Mouse (Mus musculus) ovary, adult 18-20 months (tissue): Measurements from ENCODE around the gene Rimbp2.
"Not testable (repeated sequence)": the region's sequence is repeated elsewhere in the genome, so short reads cannot be mapped to it uniquely, and the experiment has no call there.

Experiments used
- DNase-seq: peaks from one replicate; pipeline ENCODE4 v3.0.0; 2022; ENCODE audit warnings: low spot score, mixed read lengths

Gene Rimbp2

DNA sequence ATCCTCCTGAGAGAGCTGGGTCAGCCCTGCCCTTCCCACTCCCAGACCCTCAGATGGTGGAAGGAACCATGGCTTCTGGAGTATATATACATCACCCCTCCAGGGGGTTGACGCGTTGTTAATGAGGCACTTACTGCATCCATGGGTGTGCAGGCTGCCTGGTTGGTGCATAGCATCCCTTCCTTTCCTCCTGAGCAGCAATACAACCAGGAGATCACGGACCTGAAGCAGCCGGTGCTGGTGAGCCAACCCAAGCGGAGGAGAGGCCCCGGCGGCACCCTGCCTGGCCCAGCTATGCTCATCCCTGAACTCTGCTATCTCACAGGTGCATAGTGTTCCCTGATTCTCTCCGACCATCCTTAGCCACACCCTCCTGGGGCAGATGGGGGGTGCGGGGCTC lies 208.1 kb downstream of the Rimbp2 start:
- DNase-seq: no peak

DNA sequence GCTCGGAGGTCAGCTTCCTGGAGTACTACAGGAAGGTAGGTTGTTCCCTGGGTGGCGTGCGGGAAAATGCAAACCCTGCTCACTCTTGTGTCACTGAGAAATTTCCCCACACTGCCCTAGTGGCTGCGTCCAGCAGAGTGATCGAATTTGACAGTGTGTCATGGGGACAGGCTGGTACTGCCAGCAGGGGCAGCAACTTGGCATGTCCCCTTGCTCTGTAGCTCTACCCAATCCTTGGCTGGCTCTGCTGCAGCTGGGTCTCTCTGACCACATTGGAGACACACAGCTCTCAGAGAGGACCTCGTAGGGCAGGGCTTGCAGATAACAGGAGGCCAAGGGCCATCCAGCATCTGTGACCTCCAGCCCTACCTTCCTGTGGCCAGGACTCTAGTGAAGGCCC lies 208.9 kb downstream of the Rimbp2 start:
- no peak for DNase-seq

DNA sequence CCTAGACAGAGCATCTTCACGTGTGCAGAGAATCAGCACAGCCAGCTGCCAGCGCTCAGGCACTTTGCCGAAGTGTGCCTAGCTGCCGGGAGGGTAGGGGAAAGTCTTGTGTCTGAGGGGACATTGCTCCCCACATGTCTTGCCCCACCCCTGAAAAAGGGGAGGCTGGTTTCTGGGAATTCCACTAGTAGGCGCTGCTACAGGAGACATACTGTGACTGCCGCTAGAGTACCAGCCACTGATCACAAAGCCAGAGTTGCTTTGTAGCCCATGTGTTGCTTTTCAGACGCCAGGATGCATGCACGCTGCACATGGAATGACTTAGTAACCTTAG lies 213.5 kb downstream of the Rimbp2 start:
- DNase-seq: no peak

DNA sequence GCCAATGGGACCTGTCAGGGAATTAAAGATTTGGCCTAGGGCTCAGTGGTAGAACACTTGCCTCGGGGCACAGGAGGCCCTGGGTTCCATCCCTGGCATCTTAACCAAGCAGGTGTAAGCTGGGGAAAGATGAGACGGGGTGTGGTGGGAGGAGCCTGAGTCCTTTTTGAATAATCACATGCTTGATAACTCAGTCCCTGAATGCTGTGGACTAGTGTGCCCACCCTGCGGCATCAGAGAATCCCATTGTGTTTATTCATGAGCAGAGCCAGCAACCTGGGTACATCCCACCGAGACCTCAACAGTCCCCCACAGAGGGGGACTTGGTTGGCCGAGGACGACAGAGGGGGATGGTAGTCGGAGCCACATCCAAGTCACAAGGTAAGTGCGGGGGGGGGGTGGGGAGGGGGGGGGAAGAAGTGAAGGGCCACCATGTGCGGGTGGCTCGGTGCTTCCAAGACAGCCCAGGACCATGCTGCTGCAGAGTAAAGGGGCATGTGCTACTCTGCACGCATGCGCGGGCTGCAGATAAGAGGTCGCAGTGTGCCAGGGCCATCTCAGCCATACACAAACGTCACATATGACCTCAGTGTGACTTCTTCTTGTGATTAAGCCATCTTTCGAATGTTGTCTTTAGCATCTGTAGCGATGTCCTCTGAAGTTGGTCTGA lies 214.0 kb downstream of the Rimbp2 start:
- DNase-seq: no peak

DNA sequence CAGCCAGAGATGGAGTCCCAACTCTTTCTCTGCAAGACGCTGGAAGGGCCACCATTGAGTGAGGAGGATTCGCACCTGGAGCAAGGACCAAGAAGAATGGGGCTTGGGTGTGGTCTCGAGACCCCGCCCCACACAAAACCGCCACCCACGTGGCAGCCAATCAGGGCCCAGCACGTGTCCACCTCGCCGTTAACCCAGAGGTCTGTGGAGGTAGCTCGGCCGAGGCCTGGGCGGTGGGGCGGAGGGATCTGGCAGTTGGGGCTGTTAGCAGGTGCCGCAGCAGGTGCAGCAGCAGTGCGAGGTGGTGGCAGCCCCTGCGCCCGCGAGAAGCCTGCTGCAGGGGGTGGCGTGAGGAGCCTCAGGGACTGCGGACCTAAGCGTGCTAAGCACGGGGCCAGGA lies 217.4 kb downstream of the Rimbp2 start:
- DNase-seq: no peak

DNA sequence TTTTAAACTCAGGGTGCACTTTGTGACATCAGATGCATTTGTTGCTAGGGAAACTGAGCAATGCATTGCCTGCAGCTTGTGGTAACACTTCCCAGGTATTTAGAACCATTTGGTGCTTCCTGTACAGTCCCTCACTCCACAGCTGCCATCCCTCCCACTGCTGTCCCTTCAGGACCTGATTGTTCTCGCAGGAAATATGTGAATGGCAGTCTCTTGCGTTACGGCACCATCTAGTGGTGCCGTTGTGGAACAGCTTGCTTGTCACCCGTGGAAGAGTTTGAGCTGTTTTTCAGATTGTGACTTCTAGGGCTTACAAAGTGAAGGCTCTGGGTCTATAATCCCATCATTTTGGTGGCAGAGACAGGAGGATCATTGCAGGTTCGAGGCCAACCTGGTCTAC lies 219.3 kb downstream of the Rimbp2 start:
- no peak for DNase-seq

DNA sequence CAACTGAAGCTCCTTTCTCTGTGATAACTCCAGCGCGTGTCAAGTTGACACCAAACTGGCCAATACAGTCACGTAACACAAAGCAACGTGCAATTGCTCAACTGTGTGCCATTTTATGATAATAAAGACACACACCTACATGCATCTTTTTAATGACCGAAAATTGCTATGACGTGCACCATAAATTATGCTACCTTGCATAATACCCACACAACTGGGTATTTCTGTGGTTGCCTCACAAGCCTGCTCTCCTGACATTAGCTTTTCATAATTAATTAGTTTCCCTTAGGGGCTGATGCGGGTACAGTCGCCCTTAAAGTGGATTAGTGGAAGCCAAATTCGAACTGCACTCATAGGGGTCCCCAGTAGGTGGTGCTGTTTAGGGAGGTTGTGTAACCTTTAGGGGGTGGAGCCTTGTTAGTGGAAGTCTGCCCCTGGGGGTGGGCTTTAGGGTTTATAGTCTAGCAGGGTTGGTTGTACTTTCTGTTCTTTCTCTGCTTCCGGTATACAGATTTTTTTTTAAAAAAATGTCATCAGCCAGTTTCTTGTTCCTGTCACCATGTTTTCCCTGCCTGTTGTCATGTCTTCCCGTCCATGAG lies 220.8 kb downstream of the Rimbp2 start:
- no peak for DNase-seq

DNA sequence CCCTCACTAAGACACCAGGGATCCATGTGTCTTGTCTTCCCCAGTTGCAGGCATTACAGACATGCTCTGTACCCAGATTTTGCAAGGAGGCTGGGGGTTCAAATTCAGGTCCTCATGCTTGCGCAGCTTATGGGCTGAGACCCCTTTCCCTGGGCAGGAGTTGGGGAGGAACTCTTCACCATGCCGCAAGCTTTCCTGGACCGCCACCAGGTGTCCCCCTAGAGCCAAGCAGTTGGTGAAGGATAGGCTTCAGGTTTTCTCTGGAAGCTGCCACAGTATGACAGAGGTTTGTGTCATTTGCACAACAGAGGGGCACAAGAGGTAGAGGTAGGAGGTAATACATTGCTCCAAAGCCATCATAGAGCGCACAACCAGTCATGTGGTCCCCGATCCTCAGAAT lies 222.7 kb downstream of the Rimbp2 start:
- DNase-seq: no peak

DNA sequence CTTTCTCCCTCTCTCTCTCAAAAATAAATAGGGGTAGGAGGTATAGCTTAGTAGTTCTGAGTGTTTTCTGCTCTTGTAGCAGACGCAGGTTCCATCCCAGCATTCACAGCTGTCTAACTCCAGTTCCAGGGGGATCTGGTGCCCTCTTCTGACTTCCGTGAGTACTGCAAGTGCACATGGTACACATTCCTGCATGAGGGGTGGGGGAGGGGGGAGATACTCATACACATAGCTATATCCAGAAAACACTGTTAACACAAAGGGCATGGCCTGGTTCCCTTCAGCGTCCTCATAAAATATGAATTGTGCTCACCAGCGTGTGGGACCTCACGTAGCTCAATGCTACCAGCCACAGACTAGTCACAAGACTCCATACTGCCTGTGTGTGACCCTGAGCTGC lies 223.9 kb downstream of the Rimbp2 start:
- DNase-seq: no peak

DNA sequence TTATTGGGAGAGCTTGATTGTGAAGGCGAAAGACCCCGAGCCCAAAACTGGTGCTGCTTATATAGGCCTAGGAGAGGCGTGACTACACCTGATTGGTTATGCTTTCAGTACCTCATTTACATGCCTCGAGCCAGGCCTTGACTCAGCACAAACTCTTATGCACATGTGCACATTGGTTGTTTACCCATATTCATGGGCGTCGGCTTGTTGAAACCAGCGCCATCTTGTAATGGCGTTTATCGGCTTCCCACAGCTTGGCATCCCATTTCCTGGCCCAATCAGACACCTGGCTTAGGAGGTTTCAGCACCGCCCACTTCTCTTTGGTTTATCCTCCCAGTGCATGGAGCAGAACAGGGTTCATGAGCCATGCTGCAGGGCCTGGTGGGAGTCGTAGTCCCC lies 232.8 kb downstream of the Rimbp2 start:
- not testable (repeated sequence) for DNase-seq

DNA sequence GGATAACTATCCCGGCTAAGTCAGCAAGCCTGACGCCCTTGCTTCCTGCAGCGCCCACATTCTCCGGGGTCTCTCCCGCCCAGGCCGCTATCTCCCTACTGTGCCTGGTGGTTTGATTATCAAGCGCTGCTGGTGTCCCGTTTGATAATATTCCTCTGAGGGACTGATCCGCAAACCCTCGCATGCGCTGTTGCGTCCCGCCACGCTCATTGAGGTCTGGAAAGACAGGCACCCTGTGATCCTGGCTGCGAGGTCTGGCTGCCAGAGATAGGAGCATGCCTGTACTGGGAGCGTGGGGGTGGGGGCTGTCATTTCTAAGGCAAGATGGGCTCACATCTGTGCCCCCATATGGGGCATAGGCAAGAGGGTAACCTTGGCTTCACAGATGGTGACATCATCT lies 238.1 kb downstream of the Rimbp2 start:
- DNase-seq: no peak

DNA sequence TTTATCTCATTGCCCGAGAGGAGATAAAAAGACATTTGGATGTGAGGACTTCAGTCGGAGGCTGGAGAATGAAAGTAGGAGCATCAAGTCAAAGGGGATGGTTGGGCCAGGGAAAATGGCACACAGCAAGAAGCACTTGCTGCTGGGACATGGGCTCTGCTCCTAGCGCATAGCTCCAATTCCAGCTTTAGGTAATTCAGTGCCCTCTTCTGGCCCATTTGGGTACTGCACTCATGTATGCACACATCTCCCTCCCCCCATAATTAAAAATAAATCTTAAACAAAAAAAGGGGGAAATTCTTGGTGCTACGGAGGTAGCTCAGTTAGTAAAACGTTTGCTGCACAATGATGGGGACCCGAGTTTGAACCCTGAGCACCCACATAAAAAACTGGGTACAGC lies 241.4 kb downstream of the Rimbp2 start:
- DNase-seq: no peak

DNA sequence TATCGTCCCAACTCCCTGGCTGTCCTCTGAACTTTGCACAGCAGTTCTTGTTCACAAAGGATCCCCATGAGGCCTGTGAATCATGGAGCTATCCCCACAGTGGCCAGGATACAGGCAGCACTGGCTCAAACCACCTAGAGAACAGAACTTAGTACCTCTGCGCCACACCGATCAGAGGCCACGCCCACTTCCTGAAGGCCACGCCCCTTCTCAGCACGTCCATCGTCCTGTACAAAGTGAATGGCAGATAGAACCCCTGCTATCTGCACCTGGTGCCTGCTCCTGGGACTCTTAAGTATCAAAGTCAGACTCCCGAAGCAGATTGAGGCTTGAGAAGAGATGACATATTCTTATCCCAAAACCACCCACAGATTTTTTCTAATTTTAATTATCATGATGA lies 242.7 kb downstream of the Rimbp2 start:
- no peak for DNase-seq

DNA sequence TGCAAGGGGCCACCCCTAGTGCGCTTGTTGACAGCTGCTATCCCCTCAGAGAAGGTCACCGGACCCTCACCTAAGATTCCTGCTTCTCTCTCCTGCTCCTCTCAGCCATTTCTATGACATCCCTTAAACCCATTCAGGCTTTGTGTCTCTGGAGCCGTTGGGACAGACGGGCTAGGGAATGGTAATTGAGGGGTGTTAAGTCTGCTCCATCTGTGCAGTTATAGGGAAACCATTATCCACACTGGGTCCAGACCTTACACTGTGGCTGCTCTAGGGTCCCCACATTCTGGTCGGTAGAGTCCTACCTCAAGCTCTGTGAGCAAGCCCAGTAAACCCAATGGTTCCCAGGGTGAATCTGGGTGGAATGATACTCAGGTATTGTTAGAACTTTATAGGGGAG lies 244.4 kb downstream of the Rimbp2 start:
- no peak for DNase-seq
